Mouse (Mus musculus): ENCODE results near the gene Grn.
A peak's percentile ranks its signal among the peaks of the same experiment; 100 is the strongest.

- TF ChIP-seq MAFK (IDR thresholded peaks at IDR 0.05; ENCODE audit: insufficient read depth, low read depth, low read length) (no peak), ZC3H11A (IDR thresholded peaks at IDR 0.05; ENCODE audit: borderline replicate concordance, low read depth, low read length) (no peak), CHD2 (IDR thresholded peaks at IDR 0.05; ENCODE audit: low read depth, low read length) (peak; percentile 53; the same call in 1 of the 2 replicates), ZNF384 (IDR thresholded peaks at IDR 0.05; ENCODE audit: low read depth, low read length) (no peak)
Measured at GRCm38 (mm10) chr11:102393238-102393634, 36.9 kb upstream of the Grn start, which contains the start of gene Rundc3a.
